Comparison of ENCODE assay signal across 10 mouse cellular contexts in the genomic region with DNA sequence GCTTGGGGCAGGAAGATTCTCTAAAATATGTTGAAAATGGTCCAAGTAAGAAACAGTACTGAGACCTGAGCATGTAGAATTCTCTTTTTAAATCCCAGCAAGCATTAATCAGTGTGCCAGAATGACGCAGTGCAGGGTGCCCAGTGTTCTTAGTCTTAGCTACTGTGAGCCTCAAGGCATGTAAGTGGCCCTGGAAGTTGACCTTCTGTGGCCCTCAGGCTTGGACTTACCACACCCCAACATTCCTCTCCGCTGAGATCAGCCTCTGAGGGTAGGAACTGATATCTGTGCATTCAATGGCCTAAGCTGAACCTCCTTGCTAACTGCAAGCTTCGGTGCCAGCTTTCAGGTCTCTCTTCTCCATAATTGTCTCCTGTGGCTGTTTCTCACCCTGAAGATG.
DNase-seq lines count a peak whose midpoint lies in the region; ATAC-seq lines count a peak whose summit lies in the region.
"Had no signal": no experiment of that assay in that cellular context is flagged by ENCODE, and none has a peak within 500 bp of the region (broad histone marks: within the 10 kb centered on the region; RNA-seq: fewer than 3 reads in every experiment).

No protein-coding gene starts in this region.

- ATAC-seq in midbrain, embryonic 15.5 days (replicated peaks), result no peak
- peak; percentile 49; the same call in 1 of the 2 replicates for ATAC-seq in intestine, embryonic 15.5 days
- peak; percentile 46; the same call in 1 of the 2 replicates for ATAC-seq in stomach, embryonic 14.5 days (ENCODE audit: insufficient number of reproducible peaks, insufficient read depth, low FRiP score, low read depth)
- no peak for ATAC-seq in erythroblast, adult 5-6 weeks (replicated peaks; ENCODE audit: low FRiP score, poor library complexity, severe bottlenecking)
- ATAC-seq: midbrain, embryonic 16.5 days had no signal

- no peak overlapping the region for H3K4me3 ChIP-seq in midbrain, embryonic 10.5 days
- no peak overlapping the region for H3K4me3 ChIP-seq in midbrain, embryonic 15.5 days
- no peak overlapping the region for H3K4me3 ChIP-seq in intestine, embryonic 15.5 days (replicated peaks)
- no peak overlapping the region for H3K4me3 ChIP-seq in stomach, embryonic 14.5 days (ENCODE audit: low read depth, low read length)

- 0 out of 2 replicates have a peak overlapping the region, but pooled peaks have one; percentile 9 for H3K27ac ChIP-seq in midbrain, embryonic 10.5 days (replicated peaks)
- H3K27ac ChIP-seq in midbrain, embryonic 15.5 days, result no peak overlapping the region
- H3K27ac ChIP-seq in intestine, embryonic 15.5 days, result no peak overlapping the region
- H3K27ac ChIP-seq in stomach, embryonic 14.5 days (ENCODE audit: low read length), result no peak overlapping the region

- H3K9me3 ChIP-seq in midbrain, embryonic 10.5 days (replicated peaks), result no peaks in the 10 kb centered on the region
- no peaks in the 10 kb centered on the region for H3K9me3 ChIP-seq in midbrain, embryonic 15.5 days
- H3K9me3 ChIP-seq in intestine, embryonic 15.5 days, result no peaks in the 10 kb centered on the region
- H3K9me3 ChIP-seq in stomach, embryonic 14.5 days (ENCODE audit: control insufficient read depth, low read depth, low read length), result no peaks in the 10 kb centered on the region

- H3K27me3 ChIP-seq in midbrain, embryonic 10.5 days (ENCODE audit: low read depth, poor library complexity, severe bottlenecking), result no peaks in the 10 kb centered on the region
- H3K27me3 ChIP-seq in midbrain, embryonic 15.5 days (replicated peaks), result no peaks in the 10 kb centered on the region
- H3K27me3 ChIP-seq in intestine, embryonic 15.5 days (replicated peaks), result no peaks in the 10 kb centered on the region
- no peaks in the 10 kb centered on the region for H3K27me3 ChIP-seq in stomach, embryonic 14.5 days (ENCODE audit: control insufficient read depth, insufficient read depth, low read length)

- no peak for DNase-seq in midbrain, embryonic 10.5 days (ENCODE audit: low spot score)
- DNase-seq in adrenal gland, adult 2 months, result peak; percentile 85
- no peak for DNase-seq in spleen, adult 18-20 months
- no peak for DNase-seq in cerebellum, postnatal 10 days
- DNase-seq: retina, postnatal 1 day had no signal

- no peak overlapping the region for H3K9ac ChIP-seq in midbrain, embryonic 15.5 days
- H3K9ac ChIP-seq in intestine, embryonic 15.5 days, result no peak overlapping the region
- H3K9ac ChIP-seq in stomach, embryonic 14.5 days (replicated peaks; ENCODE audit: low read depth, low read length), result no peak overlapping the region

- 71% methylated on average over 3 of the region's 3 CpGs for WGBS in midbrain, embryonic 10.5 days
- WGBS in midbrain, embryonic 15.5 days, result 69% methylated on average over 3 of the region's 3 CpGs
- WGBS in intestine, embryonic 15.5 days, result 48% methylated on average over 3 of the region's 3 CpGs
- 38% methylated on average over 3 of the region's 3 CpGs for WGBS in stomach, embryonic 14.5 days

- peaks cover 35% of the 10 kb centered on the region for H3K4me1 ChIP-seq in midbrain, embryonic 10.5 days
- H3K4me1 ChIP-seq in midbrain, embryonic 15.5 days, result peaks cover 9% of the 10 kb centered on the region; the same call in 1 of the 2 replicates
- peaks cover 15% of the 10 kb centered on the region for H3K4me1 ChIP-seq in intestine, embryonic 15.5 days (replicated peaks)
- peaks cover 16% of the 10 kb centered on the region for H3K4me1 ChIP-seq in stomach, embryonic 14.5 days (ENCODE audit: control insufficient read depth, insufficient read depth, low read length)

- H3K36me3 ChIP-seq in midbrain, embryonic 10.5 days, result no peaks in the 10 kb centered on the region
- no peaks in the 10 kb centered on the region for H3K36me3 ChIP-seq in midbrain, embryonic 15.5 days (replicated peaks)
- H3K36me3 ChIP-seq in intestine, embryonic 15.5 days, result no peaks in the 10 kb centered on the region
- H3K36me3 ChIP-seq in stomach, embryonic 14.5 days (ENCODE audit: control insufficient read depth, insufficient read depth, low read length), result no peaks in the 10 kb centered on the region

- H3K4me2 ChIP-seq in midbrain, embryonic 15.5 days, result no peak overlapping the region
- H3K4me2 ChIP-seq in intestine, embryonic 15.5 days (replicated peaks), result no peak overlapping the region
- no peak overlapping the region for H3K4me2 ChIP-seq in stomach, embryonic 14.5 days (replicated peaks; ENCODE audit: low read depth, low read length)

Comparison
In these comparisons a context has a peak if more than half of its experiments do, and no peak if none do; other contexts are left out.
1. ATAC-seq: peak in intestine, embryonic 15.5 days (single experiment) and stomach, embryonic 14.5 days (single experiment); none in midbrain, embryonic 15.5 days (single experiment) and erythroblast, adult 5-6 weeks (single experiment).